Mouse (Mus musculus) activated CD4-positive, CD25-positive, alpha-beta regulatory T cell (primary cell): Measurements from ENCODE around the gene Zfp770. TPM values are rescaled to one million over a fixed set of nuclear protein-coding genes. Genes with fewer than 3 reads are reported as not detected.

Experiments used
- polyA plus RNA-seq, 2 experiments: library from polyadenylated mRNA; unstranded; fragments of 100-300 nt; shearing (Covaris generic); gene quantifications; one replicate each; pipeline ENCODE4 v1.2.1; 2017

Gene Zfp770
- polyA plus RNA-seq: 1 to 10 TPM; 1.9 to 3.4 TPM

GRCm38 (mm10) chr2:114200932-114201559, at the start of gene Zfp770:
Gene Zfp770 (minus strand): TSS chr2:114201469.

GRCm38 (mm10) chr2:114186924-114187323, 14.3 kb downstream of the Zfp770 start, which contains the start of gene Aqr:
Gene Aqr (minus strand): TSS chr2:114187024.

Other genes starting within 250 kb of the Zfp770 start
- gene Gjd2, start 187.8 kb downstream of the Zfp770 start, polyA plus RNA-seq: not detected
- under 1 TPM in 1 of 2 experiments, not detected in 1; 0.86 TPM for gene Actc1, start 147.9 kb downstream of the Zfp770 start, polyA plus RNA-seq
- 10 to 100 TPM; 56.3 to 63.4 TPM for gene Aqr, start 14.4 kb downstream of the Zfp770 start, polyA plus RNA-seq